Mouse (Mus musculus): ENCODE measurements around the gene Osbpl8. TPM values are rescaled to one million over a fixed set of nuclear protein-coding genes. Genes with fewer than 3 reads are reported as not detected.
"Not testable (repeated sequence)": the region's sequence is repeated elsewhere in the genome, so short reads cannot be mapped to it uniquely, and the experiment has no call there.

Osbpl8 gene
- polyA plus RNA-seq, 1 experiment from 2014 or later: 16.1 TPM

- not testable (repeated sequence) for H3K4me3 ChIP-seq; H3K36me3 ChIP-seq; H3K9ac ChIP-seq; H3K9me3 ChIP-seq; H3K4me1 ChIP-seq (replicated peaks); H3K27me3 ChIP-seq; H3K4me2 ChIP-seq; ATAC-seq (ENCODE audit: low FRiP score, low read depth); H3K27ac ChIP-seq (replicated peaks)
- 70% methylated on average over 4 of the region's 5 CpGs for WGBS
Observed at GRCm38 (mm10) chr10:111198705-111199104, 34.2 kb downstream of the Osbpl8 start.

GRCm38 (mm10) chr10:111201120-111201519 lies 36.6 kb downstream of the Osbpl8 start:
- H3K4me1 ChIP-seq (replicated peaks): peaks cover 9% of the 10 kb centered on the region; the same call in 1 of the 2 replicates
- H3K27ac ChIP-seq (replicated peaks): no peak overlapping the region
- H3K4me2 ChIP-seq: no peak overlapping the region
- WGBS: 89% methylated on average over 7 of the region's 7 CpGs
- no peaks in the 10 kb centered on the region for H3K9me3 ChIP-seq
- H3K27me3 ChIP-seq: no peaks in the 10 kb centered on the region
- no peak overlapping the region for H3K9ac ChIP-seq
- no peaks in the 10 kb centered on the region for H3K36me3 ChIP-seq
- H3K4me3 ChIP-seq: no peak overlapping the region
- ATAC-seq (ENCODE audit: low FRiP score, low read depth): no peak

- H3K4me2 ChIP-seq: no peak overlapping the region
- WGBS: 76% methylated on average over 4 of the region's 4 CpGs
- no peak overlapping the region for H3K9ac ChIP-seq
- no peaks in the 10 kb centered on the region for H3K9me3 ChIP-seq
- no peak overlapping the region for H3K27ac ChIP-seq (replicated peaks)
- ATAC-seq (ENCODE audit: low FRiP score, low read depth): no peak
- no peak overlapping the region for H3K4me3 ChIP-seq
- peaks cover 9% of the 10 kb centered on the region; the same call in 1 of the 2 replicates for H3K4me1 ChIP-seq (replicated peaks)
- H3K27me3 ChIP-seq: no peaks in the 10 kb centered on the region
- no peaks in the 10 kb centered on the region for H3K36me3 ChIP-seq
Observed at GRCm38 (mm10) chr10:111201666-111202065, 37.1 kb downstream of the Osbpl8 start.

- H3K4me3 ChIP-seq: no peak overlapping the region
- no peak overlapping the region for H3K27ac ChIP-seq (replicated peaks)
- H3K27me3 ChIP-seq: no peaks in the 10 kb centered on the region
- ATAC-seq (ENCODE audit: low FRiP score, low read depth): no peak
- peaks cover 9% of the 10 kb centered on the region; the same call in 1 of the 2 replicates for H3K4me1 ChIP-seq (replicated peaks)
- no peaks in the 10 kb centered on the region for H3K36me3 ChIP-seq
- no peak overlapping the region for H3K9ac ChIP-seq
- WGBS: 71% methylated on average over 5 of the region's 5 CpGs
- H3K4me2 ChIP-seq: no peak overlapping the region
- no peaks in the 10 kb centered on the region for H3K9me3 ChIP-seq
Observed at GRCm38 (mm10) chr10:111204089-111204488, 39.5 kb downstream of the Osbpl8 start.

- no peak overlapping the region for H3K4me2 ChIP-seq
- no peak for ATAC-seq (ENCODE audit: low FRiP score, low read depth)
- no peaks in the 10 kb centered on the region for H3K27me3 ChIP-seq
- peaks cover 9% of the 10 kb centered on the region; the same call in 1 of the 2 replicates for H3K4me1 ChIP-seq (replicated peaks)
- H3K4me3 ChIP-seq: no peak overlapping the region
- H3K9ac ChIP-seq: no peak overlapping the region
- no peaks in the 10 kb centered on the region for H3K9me3 ChIP-seq
- H3K27ac ChIP-seq (replicated peaks): no peak overlapping the region
- WGBS: 92% methylated on average over 2 of the region's 2 CpGs
- no peaks in the 10 kb centered on the region for H3K36me3 ChIP-seq
Observed at GRCm38 (mm10) chr10:111205421-111205820, 40.9 kb downstream of the Osbpl8 start.

- H3K9me3 ChIP-seq: no peaks in the 10 kb centered on the region
- no peak for ATAC-seq (ENCODE audit: low FRiP score, low read depth)
- no peak overlapping the region for H3K27ac ChIP-seq (replicated peaks)
- WGBS: 82% methylated on average over 9 of the region's 9 CpGs
- H3K36me3 ChIP-seq: no peaks in the 10 kb centered on the region
- H3K4me3 ChIP-seq: no peak overlapping the region
- H3K4me2 ChIP-seq: no peak overlapping the region
- no peaks in the 10 kb centered on the region for H3K27me3 ChIP-seq
- no peaks in the 10 kb centered on the region for H3K4me1 ChIP-seq (replicated peaks)
- no peak overlapping the region for H3K9ac ChIP-seq
Observed at GRCm38 (mm10) chr10:111207386-111207785, 42.8 kb downstream of the Osbpl8 start.

- no peak overlapping the region for H3K4me2 ChIP-seq
- no peaks in the 10 kb centered on the region for H3K9me3 ChIP-seq
- H3K27me3 ChIP-seq: no peaks in the 10 kb centered on the region
- WGBS: 91% methylated on average over 3 of the region's 3 CpGs
- no peak overlapping the region for H3K9ac ChIP-seq
- H3K4me1 ChIP-seq (replicated peaks): no peaks in the 10 kb centered on the region
- no peak overlapping the region for H3K4me3 ChIP-seq
- no peak overlapping the region for H3K27ac ChIP-seq (replicated peaks)
- H3K36me3 ChIP-seq: no peaks in the 10 kb centered on the region
- ATAC-seq (ENCODE audit: low FRiP score, low read depth): no peak
Observed at GRCm38 (mm10) chr10:111214084-111214483, 49.5 kb downstream of the Osbpl8 start.

- Histone ChIP-seq H3K9ac (no peak overlapping the region), H3K4me3 (no peak overlapping the region), H3K4me1 (replicated peaks) (no peaks in the 10 kb centered on the region), H3K36me3 (no peaks in the 10 kb centered on the region), H3K4me2 (no peak overlapping the region), H3K27me3 (no peaks in the 10 kb centered on the region), H3K27ac (replicated peaks) (no peak overlapping the region), H3K9me3 (no peaks in the 10 kb centered on the region)
- no peak for ATAC-seq (ENCODE audit: low FRiP score, low read depth)
- 75% methylated on average over 2 of the region's 2 CpGs for WGBS
Observed at GRCm38 (mm10) chr10:111214696-111215095, 50.1 kb downstream of the Osbpl8 start.

GRCm38 (mm10) chr10:111215572-111215971 lies 51.0 kb downstream of the Osbpl8 start:
- Histone ChIP-seq H3K27ac (replicated peaks) (no peak overlapping the region), H3K27me3 (no peaks in the 10 kb centered on the region), H3K4me2 (no peak overlapping the region), H3K4me3 (no peak overlapping the region), H3K36me3 (no peaks in the 10 kb centered on the region), H3K9me3 (no peaks in the 10 kb centered on the region), H3K4me1 (replicated peaks) (no peaks in the 10 kb centered on the region), H3K9ac (no peak overlapping the region)
- 80% methylated on average over 3 of the region's 3 CpGs for WGBS
- ATAC-seq (ENCODE audit: low FRiP score, low read depth): no peak

- H3K4me1 ChIP-seq (replicated peaks): no peaks in the 10 kb centered on the region
- H3K4me2 ChIP-seq: no peak overlapping the region
- no peak for ATAC-seq (ENCODE audit: low FRiP score, low read depth)
- WGBS: 80% methylated on average over 3 of the region's 3 CpGs
- no peak overlapping the region for H3K27ac ChIP-seq (replicated peaks)
- H3K4me3 ChIP-seq: no peak overlapping the region
- no peaks in the 10 kb centered on the region for H3K9me3 ChIP-seq
- no peak overlapping the region for H3K9ac ChIP-seq
- H3K27me3 ChIP-seq: no peaks in the 10 kb centered on the region
- H3K36me3 ChIP-seq: no peaks in the 10 kb centered on the region
Observed at GRCm38 (mm10) chr10:111216111-111216510, 51.6 kb downstream of the Osbpl8 start.

GRCm38 (mm10) chr10:111222535-111222934 lies 58.0 kb downstream of the Osbpl8 start:
- Histone ChIP-seq H3K36me3 (no peaks in the 10 kb centered on the region), H3K9me3 (no peaks in the 10 kb centered on the region), H3K4me1 (replicated peaks) (peaks cover 6% of the 10 kb centered on the region), H3K4me2 (no peak overlapping the region), H3K4me3 (no peak overlapping the region), H3K27ac (replicated peaks) (no peak overlapping the region), H3K9ac (no peak overlapping the region), H3K27me3 (no peaks in the 10 kb centered on the region)
- no peak for ATAC-seq (ENCODE audit: low FRiP score, low read depth)
- WGBS: 77% methylated on average over 6 of the region's 6 CpGs

GRCm38 (mm10) chr10:111223218-111223830 lies 58.8 kb downstream of the Osbpl8 start:
- Histone ChIP-seq H3K9ac (no peak overlapping the region), H3K9me3 (no peaks in the 10 kb centered on the region), H3K4me3 (no peak overlapping the region), H3K36me3 (no peaks in the 10 kb centered on the region), H3K27me3 (no peaks in the 10 kb centered on the region), H3K27ac (replicated peaks) (no peak overlapping the region), H3K4me1 (replicated peaks) (peaks cover 6% of the 10 kb centered on the region), H3K4me2 (no peak overlapping the region)
- WGBS: 36% methylated on average over 10 of the region's 10 CpGs
- ATAC-seq (ENCODE audit: low FRiP score, low read depth): peak; percentile 49; the same call in 1 of the 2 replicates

GRCm38 (mm10) chr10:111224696-111225095 lies 60.1 kb downstream of the Osbpl8 start:
- Histone ChIP-seq H3K4me3 (no peak overlapping the region), H3K4me1 (replicated peaks) (peaks cover 6% of the 10 kb centered on the region), H3K9ac (no peak overlapping the region), H3K27me3 (no peaks in the 10 kb centered on the region), H3K9me3 (no peaks in the 10 kb centered on the region), H3K36me3 (no peaks in the 10 kb centered on the region), H3K27ac (replicated peaks) (no peak overlapping the region), H3K4me2 (no peak overlapping the region)
- no peak for ATAC-seq (ENCODE audit: low FRiP score, low read depth)
- WGBS: 87% methylated on average over 4 of the region's 4 CpGs
